Comparison of ENCODE assay signal across 14 mouse cellular contexts in the genomic region with DNA sequence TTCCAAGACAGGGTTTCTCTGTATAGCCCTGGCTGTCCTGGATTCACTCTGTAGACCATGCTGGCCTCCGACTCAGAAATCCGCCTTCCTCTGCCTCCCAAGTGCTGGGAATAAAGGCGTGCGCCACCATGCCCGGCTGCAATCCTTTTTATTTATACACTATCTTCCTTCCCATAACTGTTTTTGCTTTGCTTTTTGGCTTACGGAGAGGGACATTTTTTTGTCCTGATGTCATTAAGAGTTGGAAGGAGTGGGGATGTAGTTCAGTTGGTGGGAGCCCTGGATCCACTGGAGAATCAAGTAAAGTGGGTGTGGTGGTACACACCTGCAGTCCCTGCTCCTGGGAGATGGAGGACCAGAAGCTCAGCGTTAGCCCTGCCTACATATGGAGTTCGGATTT. TPM values are rescaled to one million over a fixed set of nuclear protein-coding genes. Genes with fewer than 3 reads are reported as not detected.
DNase-seq lines count a peak whose midpoint lies in the region; ATAC-seq and TF ChIP-seq lines count a peak whose summit lies in the region.
"Had no signal": no experiment of that assay in that cellular context is flagged by ENCODE, and none has a peak within 500 bp of the region (broad histone marks: within the 10 kb centered on the region; RNA-seq: fewer than 3 reads in every experiment).

No protein-coding gene starts in this region.

- no peak for ATAC-seq in embryonic facial prominence, embryonic 11.5 days (replicated peaks; ENCODE audit: insufficient number of reproducible peaks, low FRiP score, low TSS enrichment, low read depth)
- no peak for ATAC-seq in kidney, embryonic 15.5 days (replicated peaks; ENCODE audit: low FRiP score)
- ATAC-seq: forebrain, embryonic 16.5 days; inflammation-experienced regulatory T-cells, adult 6 months had no signal

- H3K27ac ChIP-seq in embryonic facial prominence, embryonic 11.5 days (replicated peaks; ENCODE audit: low read depth, low read length), result 0 out of 2 replicates have a peak overlapping the region, but pooled peaks have one; percentile 8
- H3K27ac ChIP-seq in embryonic facial prominence, embryonic 10.5 days (replicated peaks), result no peak overlapping the region
- H3K27ac ChIP-seq in kidney, embryonic 15.5 days, result peak overlapping the region; percentile 80
- peak overlapping the region; percentile 49; the same call in 1 of the 2 replicates for H3K27ac ChIP-seq in testis, adult 2 months (ENCODE audit: control insufficient read depth, insufficient read depth, low read depth, low read length)

- no peak for DNase-seq in embryonic facial prominence, embryonic 11.5 days (ENCODE audit: low spot score)
- no peak for DNase-seq in embryonic facial prominence, embryonic 10.5 days (ENCODE audit: low spot score)
- DNase-seq in kidney, postnatal 25 days, result no peak
- no peak for DNase-seq in testis, postnatal 14 days (ENCODE audit: low spot score)
- no peak for DNase-seq in adrenal gland, adult 18-20 months (ENCODE audit: low spot score in 2 of 2)
- no peak for DNase-seq in frontal cortex, postnatal 36 days (ENCODE audit: low spot score in 2 of 2)
- DNase-seq: cerebellum, adult 2 months; embryo, embryonic 11 days; spleen, adult 18-20 months; thymus, adult 2 months had no signal

- no peaks in the 10 kb centered on the region for H3K27me3 ChIP-seq in embryonic facial prominence, embryonic 11.5 days (ENCODE audit: control insufficient read depth, insufficient read depth, low read length)
- H3K27me3 ChIP-seq in embryonic facial prominence, embryonic 10.5 days (replicated peaks; ENCODE audit: low read depth, poor library complexity, severe bottlenecking), result no peaks in the 10 kb centered on the region
- no peaks in the 10 kb centered on the region for H3K27me3 ChIP-seq in kidney, embryonic 15.5 days
- H3K27me3 ChIP-seq in testis, adult 2 months (ENCODE audit: control insufficient read depth, insufficient read depth, low read length), result no peaks in the 10 kb centered on the region

- TF ChIP-seq POLR2A in testis, adult 2 months (IDR thresholded peaks at IDR 0.05; ENCODE audit: control insufficient read depth, low read depth, low read length), result no peak

- no peaks in the 10 kb centered on the region; the same call in 1 of the 2 replicates for H3K9me3 ChIP-seq in embryonic facial prominence, embryonic 11.5 days (replicated peaks; ENCODE audit: control insufficient read depth, low read length)
- peaks cover 10% of the 10 kb centered on the region for H3K9me3 ChIP-seq in embryonic facial prominence, embryonic 10.5 days
- H3K9me3 ChIP-seq in kidney, embryonic 15.5 days (replicated peaks), result peaks cover 7% of the 10 kb centered on the region; the same call in 1 of the 2 replicates

- WGBS in embryonic facial prominence, embryonic 11.5 days, result 69% methylated on average over 8 of the region's 8 CpGs
- WGBS in embryonic facial prominence, embryonic 10.5 days, result 79% methylated on average over 8 of the region's 8 CpGs
- WGBS in kidney, embryonic 15.5 days, result 82% methylated on average over 8 of the region's 8 CpGs

- no peaks in the 10 kb centered on the region for H3K36me3 ChIP-seq in embryonic facial prominence, embryonic 11.5 days (replicated peaks; ENCODE audit: control insufficient read depth, insufficient read depth, low read depth, low read length)
- peaks cover 19% of the 10 kb centered on the region for H3K36me3 ChIP-seq in embryonic facial prominence, embryonic 10.5 days (replicated peaks)
- peaks cover 11% of the 10 kb centered on the region for H3K36me3 ChIP-seq in kidney, embryonic 15.5 days
- H3K36me3 ChIP-seq in testis, adult 2 months (ENCODE audit: control insufficient read depth, insufficient read depth, low read length), result no peaks in the 10 kb centered on the region

- no peak for TF ChIP-seq CTCF in testis, adult 2 months (IDR thresholded peaks at IDR 0.05; ENCODE audit: control insufficient read depth, insufficient read depth, insufficient replicate concordance, low read depth, low read length)

- H3K4me3 ChIP-seq in embryonic facial prominence, embryonic 11.5 days (ENCODE audit: low read depth, low read length), result no peak overlapping the region
- no peak overlapping the region for H3K4me3 ChIP-seq in embryonic facial prominence, embryonic 10.5 days
- no peak overlapping the region for H3K4me3 ChIP-seq in kidney, embryonic 15.5 days (replicated peaks)
- H3K4me3 ChIP-seq in testis, adult 2 months (ENCODE audit: control insufficient read depth, low read depth, low read length), result no peak overlapping the region

- H3K9ac ChIP-seq in embryonic facial prominence, embryonic 11.5 days (replicated peaks; ENCODE audit: low read length), result no peak overlapping the region
- no peak overlapping the region for H3K9ac ChIP-seq in kidney, embryonic 15.5 days

- no peak overlapping the region for H3K4me2 ChIP-seq in embryonic facial prominence, embryonic 11.5 days (ENCODE audit: low read depth, low read length)
- H3K4me2 ChIP-seq in kidney, embryonic 15.5 days, result no peak overlapping the region

- peaks cover 10% of the 10 kb centered on the region; the same call in 1 of the 2 replicates for H3K4me1 ChIP-seq in embryonic facial prominence, embryonic 11.5 days (ENCODE audit: control insufficient read depth, insufficient read depth, low read length)
- peaks cover 56% of the 10 kb centered on the region for H3K4me1 ChIP-seq in embryonic facial prominence, embryonic 10.5 days
- peaks cover 45% of the 10 kb centered on the region for H3K4me1 ChIP-seq in kidney, embryonic 15.5 days
- peaks cover 7% of the 10 kb centered on the region for H3K4me1 ChIP-seq in testis, adult 2 months (ENCODE audit: control insufficient read depth, insufficient read depth, low read length)

RNA-seq across cellular contexts. Expression of gene Wdfy2, which starts 6.7 kb away (rescaled TPM):
- 12.2 and 13.3 TPM in 2 replicates for polyA plus RNA-seq in embryonic facial prominence, embryonic 11.5 days (2014; fragmentation: Nextera tagmentation; extraction: Ambion mirVana)
- 13.6 and 16.0 TPM in 2 replicates for polyA plus RNA-seq in embryonic facial prominence, embryonic 10.5 days (2016; fragmentation: Nextera tagmentation; extraction: Ambion mirVana)
- polyA plus RNA-seq in kidney, embryonic 15.5 days (2015; fragmentation: Nextera tagmentation; extraction: Ambion mirVana), result 7.3 and 7.9 TPM in 2 replicates
- polyA plus RNA-seq in testis, adult 2 months (2012; rRNA removed), result 4.1 and 4.2 TPM in 2 replicates
- total RNA-seq in adrenal gland, adult 18-20 months (2021), result 10 to 100 TPM; 20.0 to 33.7 TPM
